Mouse (Mus musculus) spleen, postnatal 14 days (tissue): ENCODE results near the gene Tspan1.

ENCODE experiments used
- DNase-seq, 2 experiments: peaks; one replicate each; pipeline ENCODE4 v3.0.0; 2021 to 2022; ENCODE audit warnings: low spot score in 2 of 2

Tspan1 gene

DNA sequence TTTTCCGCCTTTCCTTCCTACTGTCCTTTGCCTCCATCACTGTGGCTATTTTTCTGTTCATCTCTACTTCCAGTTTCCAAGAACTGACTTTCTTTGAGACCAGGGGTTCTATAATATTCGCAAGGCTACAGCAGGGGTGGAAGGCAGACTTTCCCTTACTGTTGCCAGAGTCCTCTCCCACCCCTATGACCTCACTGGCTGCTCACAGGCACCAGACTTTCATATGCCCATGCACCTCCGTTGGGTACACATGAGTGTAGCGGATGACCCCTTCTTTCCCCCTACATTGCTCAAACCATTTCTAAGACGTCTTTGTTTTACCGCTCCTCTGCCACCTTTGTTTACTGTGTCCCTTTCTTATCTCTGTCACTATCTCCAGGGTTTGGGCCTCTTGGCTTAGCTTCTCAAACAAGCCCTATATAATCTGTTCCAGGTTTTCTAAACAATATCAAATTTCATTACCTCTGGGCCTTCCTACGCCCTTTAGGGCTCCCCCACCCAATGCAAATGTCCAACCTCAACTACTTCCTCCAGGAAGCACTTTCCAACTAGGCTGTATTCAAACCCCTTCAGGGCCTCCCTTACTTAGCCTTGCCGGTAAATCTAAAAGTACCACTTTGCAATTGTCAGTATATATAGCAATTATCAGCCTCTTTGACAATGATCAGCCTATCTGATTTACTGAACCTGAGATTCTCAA lies 1.5 kb downstream of the Tspan1 start:
- DNase-seq, result no peak

DNA sequence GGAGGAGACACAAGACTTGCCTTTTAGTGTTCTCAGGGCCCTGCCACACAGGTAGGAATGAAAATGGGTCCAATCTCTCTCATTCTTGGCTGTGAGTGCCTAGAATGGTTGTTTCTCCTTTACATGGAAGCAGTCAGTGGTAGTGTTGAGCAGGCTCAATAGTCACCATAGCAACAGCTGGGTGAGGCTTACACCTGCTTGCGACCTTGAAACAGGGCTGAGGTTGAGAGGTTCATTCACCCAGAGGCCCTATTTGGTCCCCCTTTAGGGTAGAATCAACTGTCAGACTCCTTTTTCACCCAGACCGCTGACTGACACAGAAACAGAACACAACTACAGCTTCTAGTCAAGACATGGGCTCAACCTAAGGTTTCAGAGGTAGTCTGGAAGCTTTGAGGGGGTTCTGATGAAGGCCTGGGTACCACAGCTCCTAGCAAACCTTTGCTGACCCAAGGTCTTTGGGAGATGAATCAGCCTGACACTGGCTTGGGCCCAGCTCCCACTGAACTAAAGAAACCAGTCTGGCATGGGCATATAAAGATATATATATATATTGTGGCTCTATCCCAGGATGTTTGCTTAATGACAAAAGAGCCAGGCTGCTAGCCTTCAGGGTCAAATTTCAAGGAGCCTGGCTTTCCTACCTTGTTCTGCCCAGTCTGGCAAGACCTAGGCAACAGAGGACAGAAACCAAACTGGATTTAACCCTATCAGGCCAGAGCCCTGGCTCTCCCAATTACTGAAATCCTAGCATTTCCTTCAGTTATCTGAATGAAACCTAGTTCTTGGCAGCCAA lies 2.4 kb downstream of the Tspan1 start:
- no peak for DNase-seq

DNA sequence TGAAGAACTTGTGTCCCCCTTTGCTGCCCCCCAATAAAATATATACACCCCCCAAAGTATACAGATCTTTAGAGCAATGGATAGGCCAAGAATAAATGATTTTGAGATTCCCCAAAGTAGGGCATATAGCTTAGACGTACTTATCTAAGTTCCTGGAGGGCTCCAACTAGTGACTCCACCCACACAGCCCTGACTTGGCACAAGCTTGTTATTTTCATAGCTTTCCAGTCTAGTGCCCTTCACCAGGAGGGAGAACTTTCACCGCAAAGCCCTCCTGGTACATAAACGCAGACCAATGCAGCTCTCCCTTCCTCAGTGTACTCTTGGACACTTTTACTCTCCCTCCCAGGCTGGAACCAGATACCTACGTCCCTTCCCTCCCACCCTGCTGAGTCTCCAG lies 5.3 kb downstream of the Tspan1 start:
- no peak for DNase-seq

DNA sequence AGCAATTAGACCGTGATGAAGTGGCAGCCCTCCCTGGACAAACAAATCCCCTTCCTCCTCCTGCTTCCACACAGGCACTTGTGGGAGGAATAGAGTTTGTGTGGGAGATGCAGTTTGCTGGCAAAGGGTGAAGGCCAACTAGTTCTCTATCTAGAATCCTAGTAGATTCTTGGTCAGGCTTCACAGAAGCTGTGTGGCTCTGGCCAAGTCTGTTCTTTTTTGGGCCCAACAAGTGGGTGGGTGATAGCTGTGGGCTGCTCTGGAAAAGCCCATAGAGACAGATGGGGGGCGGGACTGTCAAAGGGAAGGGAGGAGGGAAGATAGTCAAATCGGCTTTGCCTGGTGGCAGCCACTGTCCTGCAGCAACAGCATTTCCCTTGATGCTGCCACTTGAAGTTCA lies 6.6 kb downstream of the Tspan1 start:
- no peak for DNase-seq

DNA sequence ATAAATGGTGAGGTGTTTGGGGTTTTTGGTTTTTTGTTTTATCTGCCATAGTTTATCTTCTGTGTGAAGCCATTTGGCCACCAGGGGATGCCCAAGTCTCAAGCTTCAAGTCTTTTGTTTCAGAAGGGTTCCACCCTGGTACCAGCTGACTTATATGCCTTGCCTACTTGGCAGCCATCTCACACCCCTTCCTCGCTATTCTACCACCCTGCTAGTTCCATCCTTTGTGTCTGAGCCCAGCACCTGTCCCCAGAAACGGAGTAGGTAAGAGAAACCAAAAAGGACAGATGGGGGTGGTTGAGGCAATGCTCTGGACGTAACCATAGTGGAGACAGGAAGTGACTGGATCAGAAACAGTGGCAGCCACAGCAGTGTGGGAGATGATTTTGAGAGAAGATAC lies 7.5 kb downstream of the Tspan1 start:
- no peak for DNase-seq

DNA sequence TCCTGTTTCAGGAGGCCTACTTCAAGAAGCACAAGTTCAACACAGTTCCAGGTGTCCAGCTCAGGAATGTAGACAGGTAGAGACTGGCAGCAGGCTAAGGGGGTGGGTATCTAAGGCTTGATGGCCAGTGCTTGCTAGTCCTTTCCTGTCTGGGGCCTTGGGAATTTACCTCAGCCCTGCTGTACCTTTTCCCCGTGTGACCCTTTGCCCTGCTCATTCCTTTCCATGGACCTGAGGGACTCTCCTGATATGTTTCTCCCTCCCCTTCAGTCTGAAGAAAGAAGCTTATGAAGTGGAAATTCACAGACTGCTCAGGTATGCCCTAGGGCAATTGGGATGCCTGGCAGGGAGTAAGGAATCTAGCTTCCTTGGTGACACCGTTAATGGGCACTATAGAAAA lies 9.5 kb downstream of the Tspan1 start:
- no peak for DNase-seq

DNA sequence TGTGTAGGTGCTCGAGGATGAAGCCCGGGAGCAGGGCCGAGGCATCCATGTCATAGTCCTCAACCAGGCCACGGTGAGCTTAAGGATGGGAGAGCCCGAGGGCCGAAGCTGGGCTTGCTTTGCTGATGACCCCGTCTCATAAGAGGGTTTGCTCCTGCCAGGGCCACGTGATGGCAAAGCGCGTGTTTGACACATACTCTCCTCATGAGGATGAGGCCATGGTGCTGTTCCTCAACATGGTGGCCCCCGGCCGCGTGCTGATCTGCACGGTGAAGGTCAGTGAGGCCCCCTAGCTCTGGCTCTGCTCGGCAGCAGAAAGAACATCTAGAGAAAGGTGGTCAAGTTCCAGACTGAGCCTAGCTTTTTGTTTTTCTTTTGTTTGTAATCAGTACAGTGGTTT lies 14.7 kb downstream of the Tspan1 start:
- no peak for DNase-seq

DNA sequence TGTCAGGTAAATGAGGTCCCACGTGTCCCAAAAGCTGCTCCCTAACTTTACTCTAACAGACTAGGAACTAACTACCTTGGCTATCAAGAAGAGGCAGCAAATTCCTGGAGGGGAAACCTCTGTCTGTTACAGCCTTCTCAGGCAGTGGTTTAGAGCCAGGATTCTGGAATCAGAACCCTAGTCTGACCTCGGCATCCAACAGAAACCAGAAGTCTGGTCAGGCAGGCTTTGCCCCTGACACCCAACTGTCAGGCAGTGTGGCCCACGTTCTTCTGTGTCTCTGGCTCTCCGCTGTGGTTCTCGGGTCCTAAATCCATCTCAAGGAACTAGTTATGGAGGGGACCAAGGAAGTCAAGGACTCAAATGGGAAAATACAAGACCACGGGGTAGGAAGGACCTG lies 16.2 kb downstream of the Tspan1 start, which contains the start of gene Lurap1:
TSS of gene Lurap1 (minus strand) at position 101 of the 400 bp plus-strand sequence.
- no peak for DNase-seq

DNA sequence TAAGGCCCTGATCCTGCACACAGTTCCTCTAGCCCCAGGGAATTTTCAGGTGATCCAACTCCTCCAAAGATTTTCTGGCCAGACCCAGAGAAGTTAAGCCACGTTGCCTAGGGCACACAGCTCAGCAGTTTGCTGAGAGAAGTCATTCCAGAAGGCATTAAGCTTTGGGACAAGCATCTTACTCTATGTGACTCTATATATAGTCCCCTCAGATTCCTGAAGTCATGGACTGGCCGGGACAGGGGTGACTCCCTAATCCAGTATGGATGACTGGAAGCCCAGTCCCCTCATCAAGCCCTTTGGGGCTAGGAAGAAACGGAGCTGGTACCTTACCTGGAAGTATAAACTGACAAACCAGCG lies 16.6 kb downstream of the Tspan1 start:
- no peak for DNase-seq

DNA sequence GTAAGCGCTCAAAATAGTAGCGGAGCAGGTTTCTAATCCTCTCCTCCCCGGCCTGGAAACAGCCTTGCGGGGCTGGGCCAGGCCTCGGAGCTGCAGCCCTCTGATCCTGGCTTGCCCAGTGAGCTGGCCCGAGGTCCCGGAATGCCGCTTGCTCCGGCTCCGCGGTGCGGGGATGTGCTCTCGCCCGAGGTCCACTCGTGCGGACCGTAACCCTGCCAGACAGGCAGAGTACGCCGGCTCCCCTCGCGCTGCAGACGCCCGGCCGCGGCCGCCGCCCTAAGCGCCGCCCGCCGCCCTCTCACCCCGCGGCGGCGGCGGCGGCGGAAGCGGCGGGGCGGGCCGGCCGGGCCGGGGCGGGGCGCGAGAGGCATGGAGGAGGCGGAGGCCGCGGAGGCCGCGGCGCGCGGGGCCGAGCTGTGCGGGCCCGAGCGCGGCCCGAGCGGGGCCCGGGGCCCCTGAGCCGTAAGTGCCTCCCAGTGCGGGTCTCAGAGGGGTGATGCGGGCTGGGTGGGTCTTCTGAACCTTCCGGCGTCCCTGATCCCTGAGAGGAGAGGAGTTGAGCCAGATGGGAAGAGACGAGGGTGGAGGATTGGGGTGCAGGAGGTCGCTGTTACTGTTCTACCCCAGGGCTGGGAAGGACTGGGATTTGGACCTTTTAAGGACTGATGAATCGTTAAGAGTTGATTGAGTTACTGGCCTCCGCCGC lies 17.1 kb downstream of the Tspan1 start:
- DNase-seq, result peak; percentile 41 to 62

DNA sequence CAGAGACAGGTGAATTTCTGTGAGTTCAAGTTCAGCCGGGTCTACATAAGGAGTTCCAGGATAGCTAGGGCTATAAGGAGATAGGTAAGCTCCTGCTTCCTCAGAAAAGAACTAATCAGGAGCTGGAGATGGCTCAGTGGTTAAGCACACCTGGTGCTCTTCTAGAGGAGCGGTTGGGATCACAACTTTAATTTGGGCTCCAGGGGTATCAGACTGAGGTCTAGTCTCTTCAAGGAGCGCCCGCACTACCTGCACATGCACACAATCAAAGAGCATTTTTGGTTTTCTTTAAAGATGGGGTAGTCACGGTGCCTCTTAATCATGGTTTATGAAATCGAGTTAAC lies 17.6 kb downstream of the Tspan1 start:
- no peak for DNase-seq

DNA sequence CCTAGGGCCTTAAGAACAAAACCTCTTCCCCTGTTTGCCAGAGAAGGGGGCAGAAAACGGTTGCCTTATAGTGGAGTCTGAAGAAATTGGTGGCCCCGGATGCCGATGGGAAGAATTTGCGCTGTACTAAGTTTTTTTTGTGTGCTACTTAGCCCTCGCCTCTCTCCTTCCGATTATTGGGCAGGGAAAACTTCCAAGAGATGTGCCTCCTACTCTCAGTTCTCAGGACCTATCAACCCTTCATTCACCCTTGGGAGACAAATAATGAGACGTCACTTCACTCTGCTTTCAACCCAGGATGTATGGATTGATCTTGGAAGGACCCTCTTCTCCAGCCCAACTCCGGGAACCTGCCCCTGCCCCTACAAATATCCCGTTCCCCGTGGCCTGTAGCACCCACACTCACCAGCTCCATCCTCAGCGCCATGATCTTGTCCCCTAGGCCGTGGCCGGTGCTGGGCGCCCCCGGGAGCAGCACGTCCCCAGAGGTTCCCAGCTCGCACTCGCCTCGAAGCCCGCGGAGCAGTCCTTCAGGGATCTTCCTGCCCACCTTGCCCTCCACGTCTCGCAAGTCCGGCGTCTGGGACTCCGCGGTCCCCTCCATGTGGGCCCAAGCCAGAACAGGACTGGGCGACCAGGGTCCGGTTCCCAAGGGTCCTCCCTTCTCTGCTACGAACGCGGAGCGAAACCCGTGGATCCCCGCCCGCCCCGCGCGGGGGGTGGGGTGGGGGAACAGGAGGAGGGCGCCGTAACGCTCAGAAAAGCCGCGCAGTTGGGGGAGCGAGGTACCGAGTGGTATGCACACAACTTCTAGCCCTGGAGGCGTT lies 23.3 kb downstream of the Tspan1 start:
- DNase-seq, result peak in 1 of 2 experiments; percentile 33

DNA sequence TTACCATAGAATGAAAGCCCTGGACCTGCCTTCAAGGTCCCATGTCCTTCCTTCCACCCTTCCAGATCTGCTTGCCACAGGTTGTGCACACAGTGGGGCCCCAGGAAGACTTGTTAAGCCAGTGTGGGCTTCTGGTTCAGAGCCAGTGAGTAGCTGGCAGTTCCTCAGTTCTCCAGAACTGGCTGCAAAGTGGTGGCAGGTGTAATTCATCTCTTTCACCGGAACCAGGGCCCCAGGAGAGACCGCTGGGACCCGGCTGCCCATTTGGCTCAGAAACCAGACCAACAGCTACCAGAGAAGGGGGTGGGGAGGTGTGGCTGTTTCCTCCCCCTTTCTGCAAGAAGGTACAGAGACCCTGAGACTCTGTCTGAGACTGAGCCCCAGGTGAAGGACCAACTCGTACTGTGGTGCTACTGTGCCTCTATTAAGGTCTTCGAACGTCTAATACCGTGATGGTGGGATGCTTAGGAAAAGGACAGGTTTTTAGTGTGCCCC lies 24.0 kb downstream of the Tspan1 start:
- DNase-seq, result no peak

DNA sequence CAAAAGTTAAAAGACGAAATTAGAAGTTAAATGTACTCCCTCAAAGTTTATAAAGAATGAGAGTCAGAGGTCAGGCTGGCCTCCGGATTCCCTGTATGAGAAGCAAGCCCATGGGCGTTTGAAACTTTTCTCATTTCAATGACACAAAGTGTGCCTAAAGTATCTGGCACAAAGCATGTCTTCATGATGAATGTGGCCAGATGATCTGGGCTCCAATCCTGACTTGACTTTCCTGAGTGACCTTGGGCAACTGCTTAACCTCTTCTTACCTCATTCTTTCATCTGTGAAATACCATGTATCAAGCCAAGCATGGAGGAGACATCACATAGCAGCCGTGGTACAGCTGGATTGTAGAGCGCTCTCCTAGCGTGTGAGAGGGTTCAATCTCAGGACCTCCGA lies 25.1 kb downstream of the Tspan1 start:
- DNase-seq, result no peak

DNA sequence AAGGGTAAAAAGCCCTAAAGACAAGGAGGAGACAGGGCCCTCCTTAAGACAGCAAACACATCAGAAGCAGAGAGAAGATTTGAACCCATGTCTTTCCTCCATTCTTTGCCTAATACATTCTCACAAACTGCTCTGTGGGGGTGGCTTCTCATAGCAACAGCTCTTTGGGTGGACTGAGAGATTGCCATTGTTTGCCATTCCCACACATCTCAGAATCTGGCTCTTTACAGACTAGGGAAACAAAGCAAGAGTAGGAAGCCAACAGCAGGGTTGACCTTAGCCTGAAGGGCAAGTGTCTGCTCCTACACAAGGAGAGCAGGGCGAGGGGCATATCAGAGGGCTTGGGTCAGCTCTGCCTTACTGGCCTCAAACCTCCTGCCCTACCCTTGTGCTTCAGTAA lies 25.7 kb downstream of the Tspan1 start:
- DNase-seq, result no peak

DNA sequence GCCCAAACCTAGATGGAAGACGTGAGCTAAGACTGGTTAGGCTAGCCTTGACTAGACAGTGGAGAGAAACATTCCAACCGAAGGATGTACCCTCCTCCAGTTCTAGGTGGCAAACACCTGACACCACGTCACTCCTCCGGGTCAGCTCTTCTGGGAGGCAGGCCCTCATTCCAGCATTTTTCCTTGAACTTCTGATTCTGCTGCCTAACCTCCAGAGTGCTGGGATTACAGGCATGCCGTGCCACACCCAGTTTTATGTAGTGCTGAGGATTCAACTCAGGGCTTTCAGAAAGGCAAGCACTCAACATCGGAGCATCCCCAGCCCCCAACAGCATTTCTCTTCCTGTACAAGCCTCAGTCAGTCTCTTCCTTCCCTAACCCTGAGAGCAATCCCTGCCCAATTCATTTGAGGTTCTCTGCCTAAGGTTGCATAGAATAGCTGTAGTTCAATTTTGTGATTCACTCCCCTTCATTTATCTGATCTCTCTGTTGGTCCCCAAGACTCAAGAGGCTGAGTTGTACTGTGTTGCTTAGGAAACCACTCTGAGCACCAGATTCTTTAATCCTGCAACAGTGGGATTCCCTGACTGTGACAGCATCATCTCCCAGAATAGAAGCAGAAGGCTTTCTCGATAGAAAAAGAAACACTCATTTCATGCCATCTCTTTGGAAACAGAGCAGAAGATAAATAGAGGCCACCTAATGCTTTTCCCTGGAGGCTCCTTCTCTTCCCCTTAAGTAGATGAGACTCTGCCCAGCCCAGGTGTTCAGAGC lies 26.4 kb downstream of the Tspan1 start:
- no peak for DNase-seq

DNA sequence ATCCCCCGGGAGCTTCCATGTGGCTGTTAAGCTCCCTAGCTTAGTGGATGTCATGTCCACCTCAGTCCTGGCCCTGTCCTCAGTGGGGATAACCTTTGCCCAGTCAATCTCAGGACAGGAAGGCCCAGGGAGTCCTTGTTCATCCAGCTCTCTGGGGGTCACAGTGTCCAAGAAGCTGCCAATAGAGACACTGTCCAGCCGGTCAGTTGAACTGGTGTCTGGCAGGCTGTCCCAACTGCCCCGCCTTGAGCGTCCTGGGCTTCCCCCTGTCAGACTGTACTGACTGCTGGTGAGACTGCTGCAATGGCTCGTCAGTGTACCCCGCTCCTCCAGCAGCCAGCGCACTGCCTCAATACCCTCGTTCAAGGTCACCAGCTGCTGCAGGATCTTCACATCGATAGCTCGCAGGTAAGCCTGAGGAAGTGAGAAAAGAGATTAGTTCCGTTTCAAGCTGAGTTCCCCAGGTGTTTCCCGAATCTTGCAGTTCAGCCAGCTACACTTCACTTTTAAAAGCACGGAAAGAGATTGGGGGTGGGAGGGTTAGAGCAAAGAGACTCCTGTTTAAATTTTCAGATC lies 29.9 kb downstream of the Tspan1 start:
- DNase-seq, result no peak

DNA sequence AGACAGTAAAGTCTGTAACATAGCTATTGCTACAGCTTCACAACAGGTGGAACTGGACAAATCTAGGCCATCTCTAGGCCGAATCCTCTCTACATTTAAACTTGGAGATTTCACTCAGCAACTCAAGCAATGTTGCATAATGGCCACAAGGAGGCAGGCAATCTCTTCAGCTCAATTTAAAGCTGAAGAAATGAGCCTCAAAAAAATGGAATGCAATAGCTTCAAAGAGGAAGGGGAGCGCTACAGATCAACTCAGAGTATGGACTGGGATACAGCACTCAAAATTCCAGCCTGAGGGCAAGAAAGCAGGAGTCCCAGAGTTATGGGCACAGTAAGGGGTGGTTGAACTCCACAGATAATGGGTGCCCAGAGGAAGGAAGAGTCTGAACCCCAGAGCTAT lies 32.4 kb downstream of the Tspan1 start:
- DNase-seq, result no peak

DNA sequence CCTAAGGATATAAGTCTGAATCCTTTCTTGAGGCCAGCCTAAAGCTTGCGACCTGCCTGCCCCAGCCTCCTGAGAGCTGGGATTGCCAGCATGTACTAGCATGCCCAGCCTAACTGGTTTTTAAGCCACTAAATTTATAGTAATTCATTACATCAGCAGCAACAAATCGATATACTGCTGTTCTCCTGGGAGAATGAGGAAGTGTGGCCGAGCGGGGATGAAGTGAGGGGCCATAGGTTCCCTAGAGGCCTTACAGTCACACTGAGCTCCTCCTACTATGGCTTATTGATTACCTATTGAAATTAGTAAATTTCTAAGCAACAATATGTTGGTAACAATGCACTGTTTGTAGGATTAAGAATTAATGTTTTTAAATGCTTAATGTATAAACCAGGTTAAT lies 34.3 kb downstream of the Tspan1 start:
- no peak for DNase-seq

DNA sequence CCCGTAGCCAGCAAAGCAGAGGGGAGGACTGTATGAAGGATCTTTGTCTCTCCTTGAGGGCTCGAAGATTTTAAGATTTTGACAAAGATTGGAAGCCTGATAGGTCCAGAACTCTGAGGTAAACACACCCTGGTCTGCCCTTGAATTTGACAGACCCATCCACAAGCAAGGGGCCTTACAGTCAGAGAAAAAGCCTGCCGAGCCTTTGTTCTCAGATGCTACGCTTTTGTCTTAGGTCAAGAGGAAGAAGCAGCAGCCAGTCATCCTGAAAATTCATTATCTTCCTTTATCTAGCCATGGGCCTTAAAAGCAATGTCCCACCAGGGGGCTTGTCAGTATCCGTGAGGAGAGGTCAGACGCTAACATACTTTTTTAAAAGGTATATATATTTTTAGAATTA lies 39.4 kb downstream of the Tspan1 start:
- DNase-seq, result no peak
